Mouse (Mus musculus): ENCODE results near the gene Psapl1.

The Psapl1 gene

GRCm38 (mm10) chr5:36203916-36204315 lies at the start of gene Psapl1:
Gene Psapl1, plus strand, starts transcription at chr5:36204021.
- DNase-seq: no peak

GRCm38 (mm10) chr5:36154879-36155485 lies 48.8 kb upstream of the Psapl1 start:
- no peak for DNase-seq

GRCm38 (mm10) chr5:36165424-36166302 lies 38.2 kb upstream of the Psapl1 start:
- no peak for DNase-seq

GRCm38 (mm10) chr5:36166346-36167013 lies 37.3 kb upstream of the Psapl1 start:
- DNase-seq: no peak

GRCm38 (mm10) chr5:36168963-36169650 lies 34.7 kb upstream of the Psapl1 start:
- no peak for DNase-seq

- DNase-seq: no peak
Observed at GRCm38 (mm10) chr5:36174569-36175115, 29.2 kb upstream of the Psapl1 start.

- DNase-seq: no peak
Observed at GRCm38 (mm10) chr5:36176409-36176808, 27.4 kb upstream of the Psapl1 start.

- no peak for DNase-seq
Observed at GRCm38 (mm10) chr5:36176873-36177272, 26.9 kb upstream of the Psapl1 start.

GRCm38 (mm10) chr5:36178215-36178614 lies 25.6 kb upstream of the Psapl1 start:
- no peak for DNase-seq

GRCm38 (mm10) chr5:36178785-36179184 lies 25.0 kb upstream of the Psapl1 start:
- no peak for DNase-seq

- no peak for DNase-seq
Observed at GRCm38 (mm10) chr5:36179708-36180107, 24.1 kb upstream of the Psapl1 start.

GRCm38 (mm10) chr5:36182326-36182725 lies 21.5 kb upstream of the Psapl1 start:
- DNase-seq: no peak

GRCm38 (mm10) chr5:36186294-36187053 lies 17.3 kb upstream of the Psapl1 start:
- no peak for DNase-seq

- no peak for DNase-seq
Observed at GRCm38 (mm10) chr5:36188310-36188709, 15.5 kb upstream of the Psapl1 start.

GRCm38 (mm10) chr5:36191285-36191684 lies 12.5 kb upstream of the Psapl1 start:
- DNase-seq: no peak

GRCm38 (mm10) chr5:36191876-36192275 lies 11.9 kb upstream of the Psapl1 start:
- no peak for DNase-seq

GRCm38 (mm10) chr5:36192677-36193076 lies 11.1 kb upstream of the Psapl1 start:
- DNase-seq: no peak

GRCm38 (mm10) chr5:36194631-36195030 lies 9.2 kb upstream of the Psapl1 start:
- DNase-seq: no peak

GRCm38 (mm10) chr5:36195436-36195835 lies 8.4 kb upstream of the Psapl1 start:
- DNase-seq: no peak

- DNase-seq: no peak
Observed at GRCm38 (mm10) chr5:36199519-36199918, 4.3 kb upstream of the Psapl1 start.

GRCm38 (mm10) chr5:36202781-36203180 lies 1.0 kb upstream of the Psapl1 start:
- no peak for DNase-seq

- DNase-seq: no peak
Observed at GRCm38 (mm10) chr5:36203421-36203820, 400 bp upstream of the Psapl1 start.

All from cerebellum, adult 8-10 months (tissue).